Mouse (Mus musculus): Measurements from ENCODE around the gene Dscam.

The Dscam gene

GRCm38 (mm10) chr16:96556621-96557020 lies 613.9 kb downstream of the Dscam start:
- DNase-seq (ENCODE audit: low read depth), result no peak

GRCm38 (mm10) chr16:96555412-96555811 lies 615.1 kb downstream of the Dscam start:
- no peak for DNase-seq (ENCODE audit: low read depth)

- no peak for DNase-seq (ENCODE audit: low read depth)
These were observed 617.9 kb downstream of the Dscam start for GRCm38 (mm10) chr16:96552680-96553079.

- no peak for DNase-seq (ENCODE audit: low read depth)
These were observed 629.5 kb downstream of the Dscam start for GRCm38 (mm10) chr16:96541056-96541455.

Measured in induced T-regulatory cell, adult 2 months (primary cell).